Mouse (Mus musculus) testis, postnatal 10 days (tissue): Measurements from ENCODE around the gene Mapk1ip1l.

Experiments used
- DNase-seq: peaks from one replicate; pipeline ENCODE4 v3.0.0; 2021; ENCODE audit warnings: low spot score

Gene Mapk1ip1l

DNA sequence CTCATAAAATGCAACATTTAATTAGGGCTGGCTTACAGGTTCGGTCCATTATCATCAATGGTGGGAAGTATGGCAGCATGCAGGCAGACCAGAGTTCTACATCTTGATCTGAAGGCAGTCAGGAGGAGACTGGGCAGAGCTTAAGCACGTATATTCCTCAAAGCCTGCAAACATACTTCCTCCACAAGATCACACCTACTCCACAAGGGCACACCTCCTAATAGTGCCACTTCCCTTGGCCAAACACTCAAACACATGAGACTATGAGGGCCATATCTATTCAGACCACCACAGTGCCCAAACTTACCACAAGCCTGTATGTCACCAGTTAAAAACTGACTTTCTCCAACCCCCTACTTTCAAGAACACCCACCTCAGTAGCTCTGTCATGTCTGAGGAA is 63.4 kb downstream of the Mapk1ip1l start:
- DNase-seq: no peak

DNA sequence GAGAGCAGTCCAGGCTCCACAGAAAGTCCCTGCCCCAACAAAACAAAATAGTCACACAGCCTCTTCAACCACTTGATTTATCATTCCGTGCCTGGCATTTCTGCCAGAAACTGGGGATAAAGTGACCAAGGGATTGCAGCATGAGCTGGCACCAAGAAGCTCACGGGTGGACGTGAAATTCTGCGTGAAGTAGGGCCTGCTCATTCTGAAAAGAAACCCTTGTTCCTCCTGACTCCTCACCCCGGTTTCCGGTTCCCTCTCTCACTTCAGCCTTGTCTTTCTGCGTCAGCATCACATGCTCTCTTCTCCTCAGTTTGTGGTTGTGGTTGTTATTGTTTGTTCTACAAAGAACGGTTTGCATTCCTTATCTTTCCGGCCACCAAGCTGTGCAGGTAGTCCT is 63.8 kb downstream of the Mapk1ip1l start:
- no peak for DNase-seq

DNA sequence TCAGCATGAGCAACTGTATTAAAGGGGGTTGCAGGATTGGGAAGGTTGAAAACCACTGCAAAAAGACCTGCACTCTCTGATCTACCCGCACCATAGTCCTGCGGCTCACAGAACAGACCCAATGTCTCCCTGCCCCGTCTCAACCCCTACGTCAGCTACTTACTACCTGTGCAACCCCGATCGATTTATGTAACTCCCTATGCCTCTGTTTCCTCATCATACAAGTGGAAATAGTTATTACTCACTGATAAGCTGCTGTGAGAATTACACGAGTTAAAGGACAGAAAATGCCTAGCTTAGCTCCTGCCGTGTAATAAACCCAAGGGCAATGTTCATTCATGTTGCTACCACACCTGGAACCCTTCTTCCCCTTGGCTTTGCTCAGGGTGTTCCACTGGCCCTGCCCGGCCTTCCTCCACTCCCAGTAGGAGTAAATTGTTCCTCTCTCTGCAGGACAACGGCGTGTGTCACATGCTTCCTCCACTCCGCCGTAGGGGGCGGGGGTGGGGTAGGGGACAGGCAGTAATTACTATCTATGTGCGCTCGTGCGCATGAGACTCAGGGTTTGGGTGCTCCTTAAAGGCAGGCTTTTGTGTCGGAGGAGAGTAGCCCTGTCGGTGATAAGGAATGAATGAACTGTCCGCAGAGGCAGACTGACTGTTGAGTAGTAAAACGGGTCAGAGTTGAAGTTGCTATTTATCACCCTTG is 66.8 kb downstream of the Mapk1ip1l start:
- peak; percentile 59 for DNase-seq

DNA sequence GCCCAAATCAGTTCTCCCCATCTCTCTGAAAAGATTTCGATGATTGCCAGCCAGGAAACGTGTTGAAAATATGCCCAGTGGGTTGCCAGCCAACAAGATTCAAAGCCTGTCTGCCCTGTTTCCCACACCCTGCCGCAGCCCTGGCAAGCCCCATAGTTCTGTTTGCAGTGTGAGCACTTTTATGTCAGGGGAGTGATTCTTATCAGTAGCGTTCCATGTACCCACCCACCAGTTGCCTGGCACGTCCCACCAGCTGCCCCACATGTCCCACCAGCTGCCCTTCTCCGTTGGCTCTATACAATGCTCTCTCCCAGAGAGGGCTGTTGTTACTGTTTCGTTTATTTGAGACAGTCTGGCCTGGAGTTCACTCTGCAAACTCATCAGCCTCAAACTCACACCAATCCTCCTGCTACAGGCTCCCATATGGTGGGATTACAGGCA is 68.8 kb downstream of the Mapk1ip1l start:
- DNase-seq: no peak

DNA sequence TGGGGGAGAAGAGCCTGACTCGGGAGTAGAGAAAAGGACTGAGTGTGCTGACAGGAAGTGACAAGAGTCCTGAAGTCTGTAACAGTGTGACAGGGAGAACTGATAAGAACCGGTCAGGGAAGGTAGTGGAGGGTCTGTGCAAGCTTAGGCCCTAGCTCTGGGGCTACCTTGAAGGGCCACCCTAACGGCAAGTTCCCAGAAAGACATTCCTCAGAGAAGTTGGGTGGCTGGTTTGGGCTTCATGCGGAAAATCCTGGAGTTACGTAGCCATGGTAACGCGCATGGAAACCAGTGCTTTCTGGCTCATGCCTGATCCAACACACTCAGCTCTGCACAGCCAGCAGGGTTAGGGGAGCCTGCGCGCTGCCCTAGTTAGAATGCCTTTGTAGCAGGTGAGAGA is 69.4 kb downstream of the Mapk1ip1l start, which contains the start of gene Lgals3:
TSS of gene Lgals3 (plus strand) at position 291 of the 400 bp plus-strand sequence.
- no peak for DNase-seq

DNA sequence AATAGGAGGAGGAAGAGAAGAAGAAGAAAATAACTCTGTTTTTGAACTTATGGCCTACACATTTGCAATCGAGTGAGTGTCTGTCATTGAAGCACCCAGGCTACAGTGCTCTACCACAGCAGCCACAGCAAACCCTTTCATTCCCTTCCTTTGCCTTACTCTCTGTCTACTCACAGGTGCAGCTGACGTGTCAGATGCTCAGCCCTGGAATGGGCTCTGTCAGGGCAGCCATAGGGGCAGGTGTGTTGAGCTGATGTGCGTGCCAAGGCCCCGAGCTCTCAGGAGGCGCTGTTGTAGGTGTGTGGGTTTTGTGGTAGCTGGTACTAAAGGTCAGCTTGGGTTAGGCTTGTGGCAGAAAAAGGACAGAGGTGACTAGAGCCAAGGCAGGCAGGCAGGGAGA is 71.7 kb downstream of the Mapk1ip1l start:
- no peak for DNase-seq

DNA sequence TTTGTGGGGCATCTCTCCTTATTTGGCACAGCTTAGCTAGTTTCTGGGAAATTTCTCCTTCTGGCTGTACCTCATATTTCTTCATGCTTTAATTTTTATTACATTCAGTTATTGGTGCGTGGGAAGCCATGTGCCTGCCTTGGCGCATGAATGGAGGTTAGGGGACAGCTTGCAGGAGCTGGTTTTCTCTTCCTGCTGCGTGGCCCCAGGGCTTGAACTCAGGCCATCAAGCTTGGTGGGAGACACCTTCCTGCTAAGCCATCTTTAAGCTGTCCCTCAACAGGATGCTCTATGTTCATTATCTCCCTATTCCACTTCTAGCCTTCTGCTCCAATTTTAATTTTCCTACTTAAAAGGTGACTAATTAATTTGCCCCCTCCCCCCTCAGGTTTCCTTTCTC is 72.7 kb downstream of the Mapk1ip1l start:
- no peak for DNase-seq

DNA sequence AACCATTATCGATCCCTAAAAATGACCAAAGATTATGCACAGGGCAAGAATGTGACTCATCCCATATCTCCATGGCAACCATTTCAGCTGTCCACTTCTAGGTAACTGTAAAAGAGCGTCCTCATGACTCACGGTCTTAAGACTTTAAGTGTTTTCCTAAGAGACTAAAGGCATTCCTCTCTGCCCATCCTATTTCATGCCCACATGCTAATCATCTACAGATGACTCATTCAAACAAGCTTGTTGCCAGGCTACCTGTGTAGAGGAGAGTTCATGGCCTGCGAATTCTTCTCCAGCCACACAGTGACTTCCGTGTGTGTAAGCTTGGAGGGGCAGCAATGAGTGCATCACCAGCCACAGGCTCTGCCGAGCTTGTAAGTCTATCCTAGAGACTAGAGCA is 73.6 kb downstream of the Mapk1ip1l start:
- DNase-seq: no peak
